Mouse (Mus musculus) thymus, adult 2 months (tissue): ENCODE data around the gene Mfn1.

Source experiments
- CTCF ChIP-seq: fragments of 200-500 bp; IDR thresholded peaks from 2 replicates; pipeline ENCODE4 v1.5.1; 2012; ENCODE audit warnings: mild to moderate bottlenecking, control low read depth, low read length, moderate library complexity, borderline replicate concordance; ENCODE audit not compliant: control insufficient read depth, poor library complexity, insufficient read depth; ENCODE audit errors: extremely low read depth
- POLR2A ChIP-seq: fragments of 200-500 bp; IDR thresholded peaks from 2 replicates; pipeline ENCODE4 v1.6.1; 2012; ENCODE audit warnings: mild to moderate bottlenecking, low read length, control low read depth, moderate library complexity; ENCODE audit not compliant: control insufficient read depth, poor library complexity, insufficient read depth; ENCODE audit errors: extremely low read depth

DNA sequence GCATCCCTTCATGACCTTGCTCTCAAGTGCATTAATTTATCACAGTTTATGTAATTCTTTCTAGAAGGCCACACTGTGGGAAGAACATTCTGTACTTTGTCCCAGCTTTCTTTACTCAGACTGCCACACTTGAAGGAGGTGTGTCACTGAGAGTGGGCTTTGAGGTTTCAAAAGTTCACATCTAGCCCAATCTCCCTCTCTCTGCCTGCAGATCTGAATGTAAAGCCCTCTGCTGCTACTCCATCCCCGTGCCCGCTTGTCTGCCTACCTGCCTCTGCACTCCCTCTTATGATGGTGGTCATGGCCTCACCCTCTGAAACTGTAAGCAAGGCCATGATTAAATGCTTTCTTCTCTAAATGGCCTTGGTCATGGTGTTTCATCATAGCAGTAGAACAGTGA, 28.9 kb upstream of the Mfn1 start:
- TF ChIP-seq CTCF (no peak), POLR2A (no peak)
